In genomic region chr2:173113796-173114195, GRCm38 (mm10) we compare ENCODE assay signal across 7 mouse cellular contexts. TPM values are rescaled to one million over a fixed set of nuclear protein-coding genes. Genes with fewer than 3 reads are reported as not detected.
"Had no signal": no experiment of that assay in that cellular context is flagged by ENCODE, and none has a peak within 500 bp of the region (broad histone marks: within the 10 kb centered on the region; RNA-seq: fewer than 3 reads in every experiment).

No protein-coding gene starts in this region.

RNA-seq across cellular contexts. Expression of gene Ctcfl, which starts 5.5 kb away (rescaled TPM):
- total RNA-seq: layer of hippocampus, postnatal 36 days had no signal
- polyA plus RNA-seq: macrophage; spleen, adult 2 months had no signal

RNA-seq across cellular contexts. Expression of gene Pck1, which starts 39.1 kb away (rescaled TPM):
- total RNA-seq: layer of hippocampus, postnatal 36 days; left cerebral cortex, postnatal 36 days had no signal
- polyA plus RNA-seq: macrophage; midbrain, embryonic 11.5 days; midbrain, embryonic 15.5 days; neural tube, embryonic 13.5 days had no signal
